Mouse (Mus musculus): Measurements from ENCODE around the gene Ifi27.

- TF ChIP-seq CTCF (IDR thresholded peaks at IDR 0.05 in 2 of 3, conservative IDR thresholded peaks at IDR 0.05 in 1 of 3; ENCODE audit: control insufficient read depth in 1 of 3, insufficient read depth in 1 of 3, low read depth in 2 of 3, low read length in 3 of 3, poor library complexity in 1 of 3, severe bottlenecking in 1 of 3) (no peak), ETS1 (IDR thresholded peaks at IDR 0.05; ENCODE audit: low read depth, low read length) (no peak), RAD21 (IDR thresholded peaks at IDR 0.05; ENCODE audit: low read depth, low read length) (no peak), ZNF384 (IDR thresholded peaks at IDR 0.05; ENCODE audit: low read depth, low read length) (no peak), TCF12 (IDR thresholded peaks at IDR 0.05; ENCODE audit: low read depth, low read length) (no peak), POLR2AphosphoS5 (IDR thresholded peaks at IDR 0.05; ENCODE audit: borderline replicate concordance, low read depth, low read length) (no peak), USF1 (IDR thresholded peaks at IDR 0.05; ENCODE audit: low read depth, low read length) (no peak), POLR2A (IDR thresholded peaks at IDR 0.05; ENCODE audit: control insufficient read depth in 1 of 2, insufficient read depth in 1 of 2, low read depth in 1 of 2, low read length in 2 of 2, poor library complexity in 1 of 2) (no peak), MEF2A (IDR thresholded peaks at IDR 0.05; ENCODE audit: extremely low read depth, insufficient replicate concordance, low read depth, low read length, poor library complexity, severe bottlenecking) (no peak), NRF1 (IDR thresholded peaks at IDR 0.05; ENCODE audit: insufficient read depth, low read depth, low read length, poor library complexity, severe bottlenecking) (no peak), JUND (IDR thresholded peaks at IDR 0.05; ENCODE audit: low read depth, low read length) (no peak), EP300 (IDR thresholded peaks at IDR 0.05; ENCODE audit: low read depth in 1 of 2, low read length in 2 of 2) (no peak)
Measured at GRCm38 (mm10) chr12:103443524-103443923, 9.5 kb downstream of the Ifi27 start, which contains the start of gene Ifi27l2a.

Measured in MEL (cell line).